Mouse (Mus musculus) forebrain, postnatal 0 days (tissue): ENCODE data around the gene Scamp1. TPM values are rescaled to one million over a fixed set of nuclear protein-coding genes. Genes with fewer than 3 reads are reported as not detected.

ENCODE experiments used
- ATAC-seq: fragments of 200-750 bp; cut with Nextera tagmentation; 2 replicates; pipeline ENCODE4 v1.8.0; 2017; ENCODE audit warnings: mild to moderate bottlenecking, moderate library complexity
- DNase-seq: peaks from one replicate; pipeline ENCODE4 v3.0.0-alpha.2; 2015
- H3K27ac ChIP-seq: fragments of 300-500 bp; sonication (generic); 2 replicates; pipeline ENCODE4 v1.5.1; 2014; ENCODE audit warnings: low read depth, mild to moderate bottlenecking, antibody characterized with exemption, low read length, moderate library complexity, mixed read lengths
- H3K27me3 ChIP-seq: fragments of 300-500 bp; sonication (generic); 2 replicates; pipeline ENCODE4 v1.6.1; 2014; ENCODE audit warnings: mild to moderate bottlenecking, low read length, mixed read lengths; ENCODE audit not compliant: insufficient read depth
- H3K36me3 ChIP-seq: fragments of 300-500 bp; sonication (generic); 2 replicates; pipeline ENCODE4 v1.6.1; 2014; ENCODE audit warnings: mild to moderate bottlenecking, moderate library complexity; ENCODE audit not compliant: insufficient read depth
- H3K4me1 ChIP-seq: fragments of 300-500 bp; sonication (generic); 2 replicates; pipeline ENCODE4 v1.6.1; 2014; ENCODE audit warnings: antibody characterized with exemption; ENCODE audit not compliant: insufficient read depth
- H3K4me2 ChIP-seq: fragments of 300-500 bp; sonication (generic); 2 replicates; pipeline ENCODE4 v1.6.1; 2014; ENCODE audit warnings: low read depth, mild to moderate bottlenecking, moderate library complexity
- H3K4me3 ChIP-seq: fragments of 300-500 bp; sonication (generic); 2 replicates; pipeline ENCODE4 v1.5.1; 2014; ENCODE audit warnings: low read depth, low read length, mixed read lengths
- H3K9ac ChIP-seq: fragments of 300-500 bp; sonication (generic); 2 replicates; pipeline ENCODE4 v1.6.1; 2014; ENCODE audit warnings: mild to moderate bottlenecking
- H3K9me3 ChIP-seq: fragments of 300-500 bp; sonication (generic); 2 replicates; pipeline ENCODE4 v1.6.1; 2016; ENCODE audit warnings: low read length
- CTCF ChIP-seq: sonication (generic); IDR thresholded peaks from 2 replicates; pipeline ENCODE4 v1.5.1; 2016; ENCODE audit warnings: antibody characterized with exemption, control low read depth, low read depth
- WGBS: fragments of 180-500 bp; shearing (Covaris S2); extraction: QIAGEN DNeasy Blood & Tissue Kit; methylation state at CpG from one replicate; pipeline ENCODE4 v1.1.7; 2014; 5-methylcytosine and 5-hydroxymethylcytosine counted together
- polyA plus RNA-seq: library from polyadenylated mRNA; unstranded; fragments of >200 nt; fragmentation: Nextera tagmentation; extraction: Ambion mirVana; gene quantifications from 2 replicates; pipeline ENCODE4 v1.2.1, GENCODE M21; 2015
- total RNA-seq: library from RNA; depleted of rRNA; stranded (reverse); fragments of >200 nt; gene quantifications from 2 replicates; pipeline ENCODE4 v1.2.3, GENCODE M21; 2014

Gene Scamp1
- total and polyA plus RNA-seq, 2 experiments from 2014 or later, result 116 to 119 TPM

DNA sequence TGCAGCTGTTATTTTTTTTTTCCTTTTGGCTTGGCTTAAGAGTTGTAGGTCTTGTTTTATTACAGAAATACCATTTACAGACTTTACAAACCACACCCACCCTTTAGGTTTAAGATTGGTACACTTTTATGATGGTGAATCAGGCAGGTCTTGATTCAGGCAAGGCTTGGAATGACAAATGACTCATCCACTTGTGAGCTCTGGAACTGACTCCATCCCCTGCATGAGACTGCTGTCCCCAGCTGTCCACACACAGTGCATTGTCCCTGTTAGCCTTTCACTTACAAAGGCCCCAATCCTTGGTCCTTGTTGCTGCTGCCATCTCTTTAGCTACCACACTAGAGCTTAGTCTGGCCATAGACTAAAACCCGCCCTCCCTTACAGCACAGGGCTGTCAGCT lies 95.3 kb downstream of the Scamp1 start:
- no peak overlapping the region for H3K4me3 ChIP-seq
- 97% methylated on average over 1 of the region's 1 CpGs for WGBS
- no peak for ATAC-seq
- no peak for TF ChIP-seq CTCF
- no peaks in the 10 kb centered on the region for H3K27me3 ChIP-seq
- no peak overlapping the region for H3K9ac ChIP-seq
- H3K4me1 ChIP-seq, result peaks cover 4% of the 10 kb centered on the region; the same call in 1 of the 2 replicates
- H3K4me2 ChIP-seq, result no peak overlapping the region
- no peak for DNase-seq
- H3K27ac ChIP-seq, result no peak overlapping the region
- H3K9me3 ChIP-seq, result no peaks in the 10 kb centered on the region
- H3K36me3 ChIP-seq, result no peaks in the 10 kb centered on the region

DNA sequence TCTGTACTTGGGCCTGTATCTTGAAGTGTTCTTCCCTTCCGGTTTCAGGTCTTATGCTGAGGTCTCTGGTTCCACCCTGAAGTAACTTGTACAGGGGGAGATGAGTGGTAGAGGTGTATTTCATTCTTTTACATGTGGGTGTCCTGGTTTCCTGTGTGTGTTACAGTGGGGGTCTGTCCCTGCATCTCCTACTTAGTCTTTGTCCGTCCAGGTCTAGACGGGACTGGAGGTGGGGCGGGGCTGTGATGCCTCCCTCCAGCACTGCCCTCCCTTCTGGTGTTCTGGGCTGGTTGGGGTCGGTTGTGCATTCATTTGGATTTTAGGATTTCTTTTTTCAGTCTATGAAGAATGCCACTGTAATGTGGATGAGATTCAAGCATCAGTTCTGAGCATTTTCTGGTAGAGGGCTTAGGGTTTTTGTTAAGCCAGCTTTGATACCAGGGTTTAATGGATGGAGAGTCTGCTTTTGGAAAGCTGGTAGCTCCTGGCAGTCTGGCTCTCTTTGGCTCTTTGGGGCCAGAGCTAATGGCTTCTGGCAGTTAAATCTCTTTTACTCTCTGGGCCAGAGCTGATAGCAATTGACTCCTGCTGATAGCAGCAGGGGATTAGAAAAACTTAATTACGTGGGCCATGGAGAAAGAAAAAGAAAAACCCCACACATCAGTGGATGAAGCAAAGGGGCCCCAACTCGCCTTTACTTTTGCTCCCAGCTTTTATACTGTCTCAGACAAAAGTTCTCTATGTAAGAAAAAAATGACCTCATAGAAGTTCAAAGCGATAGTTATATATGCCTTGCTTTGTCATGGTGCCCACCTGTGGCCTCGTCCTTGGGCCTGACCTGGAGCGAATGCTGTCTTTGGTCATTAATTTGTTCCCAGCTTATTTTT lies 97.2 kb downstream of the Scamp1 start:
- ATAC-seq, result 0 out of 2 replicates have a peak, but pooled peaks have one; percentile 16
- no peaks in the 10 kb centered on the region for H3K36me3 ChIP-seq
- H3K4me2 ChIP-seq, result no peak overlapping the region
- H3K9ac ChIP-seq, result no peak overlapping the region
- no peak for DNase-seq
- peaks cover 4% of the 10 kb centered on the region; the same call in 1 of the 2 replicates for H3K4me1 ChIP-seq
- H3K9me3 ChIP-seq, result no peaks in the 10 kb centered on the region
- H3K27me3 ChIP-seq, result no peaks in the 10 kb centered on the region
- no peak overlapping the region for H3K27ac ChIP-seq
- no peak overlapping the region for H3K4me3 ChIP-seq
- no peak for TF ChIP-seq CTCF
- 20% methylated on average over 10 of the region's 10 CpGs for WGBS

GRCm38 (mm10) chr13:94185631-94186030 lies 100.0 kb downstream of the Scamp1 start:
- WGBS, result 88% methylated on average over 5 of the region's 6 CpGs
- no peaks in the 10 kb centered on the region for H3K27me3 ChIP-seq
- H3K9ac ChIP-seq, result no peak overlapping the region
- H3K4me2 ChIP-seq, result no peak overlapping the region
- H3K27ac ChIP-seq, result no peak overlapping the region
- no peak for TF ChIP-seq CTCF
- no peaks in the 10 kb centered on the region for H3K36me3 ChIP-seq
- no peak for DNase-seq
- ATAC-seq, result no peak
- H3K4me3 ChIP-seq, result no peak overlapping the region
- no peaks in the 10 kb centered on the region for H3K9me3 ChIP-seq
- peaks cover 4% of the 10 kb centered on the region; the same call in 1 of the 2 replicates for H3K4me1 ChIP-seq

- no peak for TF ChIP-seq CTCF
- no peak for DNase-seq
Observed at GRCm38 (mm10) chr13:94184726-94185456, 100.8 kb downstream of the Scamp1 start.

GRCm38 (mm10) chr13:94183372-94184021 lies 102.2 kb downstream of the Scamp1 start:
- no peak for ATAC-seq
- 79% methylated on average over 8 of the region's 8 CpGs for WGBS

More at GRCm38 (mm10) chr13:94184726-94185456, 100.8 kb downstream of the Scamp1 start:
- no peak overlapping the region for H3K9ac ChIP-seq
- no peaks in the 10 kb centered on the region for H3K27me3 ChIP-seq
- no peaks in the 10 kb centered on the region for H3K9me3 ChIP-seq
- H3K4me2 ChIP-seq, result no peak overlapping the region
- H3K27ac ChIP-seq, result no peak overlapping the region
- ATAC-seq, result peak; percentile 44
- peaks cover 4% of the 10 kb centered on the region; the same call in 1 of the 2 replicates for H3K4me1 ChIP-seq
- WGBS, result 85% methylated on average over 10 of the region's 10 CpGs
- no peaks in the 10 kb centered on the region for H3K36me3 ChIP-seq
- H3K4me3 ChIP-seq, result no peak overlapping the region

DNA sequence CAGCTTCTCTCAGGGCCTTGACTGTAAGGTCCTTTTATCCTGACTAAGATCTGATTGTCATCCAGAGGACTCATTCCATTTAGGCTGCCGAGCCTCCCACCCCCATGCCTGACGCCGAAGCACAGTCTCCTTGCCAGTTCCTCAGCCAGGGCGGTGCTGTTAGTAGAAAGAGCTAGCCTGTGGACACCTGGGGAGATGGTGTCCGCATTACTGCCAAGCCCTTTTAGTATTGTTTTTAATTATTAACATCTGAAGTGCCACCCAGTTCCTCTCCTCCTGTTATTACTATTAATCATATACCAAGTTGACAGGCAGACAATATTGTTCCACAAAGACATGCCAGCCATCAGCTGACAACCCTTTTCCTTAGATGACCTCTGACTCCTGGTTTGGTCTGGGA lies 103.6 kb downstream of the Scamp1 start:
- ATAC-seq, result no peak
- 80% methylated on average over 5 of the region's 5 CpGs for WGBS
- TF ChIP-seq CTCF, result no peak

More at GRCm38 (mm10) chr13:94183372-94184021, 102.2 kb downstream of the Scamp1 start:
- no peak overlapping the region for H3K4me3 ChIP-seq
- DNase-seq, result no peak
- H3K4me1 ChIP-seq, result peaks cover 4% of the 10 kb centered on the region; the same call in 1 of the 2 replicates
- no peak overlapping the region for H3K27ac ChIP-seq
- no peaks in the 10 kb centered on the region for H3K36me3 ChIP-seq
- no peaks in the 10 kb centered on the region for H3K9me3 ChIP-seq
- no peaks in the 10 kb centered on the region for H3K27me3 ChIP-seq
- no peak for TF ChIP-seq CTCF
- H3K9ac ChIP-seq, result no peak overlapping the region
- H3K4me2 ChIP-seq, result no peak overlapping the region

More for the DNA sequence above, 103.6 kb downstream of the Scamp1 start:
- Histone ChIP-seq H3K36me3 (no peaks in the 10 kb centered on the region), H3K27me3 (no peaks in the 10 kb centered on the region), H3K9me3 (no peaks in the 10 kb centered on the region), H3K27ac (no peak overlapping the region), H3K4me3 (no peak overlapping the region), H3K4me2 (no peak overlapping the region), H3K4me1 (no peaks in the 10 kb centered on the region), H3K9ac (no peak overlapping the region)
- DNase-seq, result no peak
